Mouse (Mus musculus) T-cell, adult 2 months (primary cell): Measurements from ENCODE around the gene Gm21987.

ENCODE experiments used
- DNase-seq: peaks from one replicate; pipeline ENCODE4 v3.0.0; 2022; ENCODE audit warnings: low spot score

Gene Gm21987

GRCm38 (mm10) chr16:38349881-38350280 is 3.0 kb downstream of the Gm21987 start:
- no peak for DNase-seq

DNA sequence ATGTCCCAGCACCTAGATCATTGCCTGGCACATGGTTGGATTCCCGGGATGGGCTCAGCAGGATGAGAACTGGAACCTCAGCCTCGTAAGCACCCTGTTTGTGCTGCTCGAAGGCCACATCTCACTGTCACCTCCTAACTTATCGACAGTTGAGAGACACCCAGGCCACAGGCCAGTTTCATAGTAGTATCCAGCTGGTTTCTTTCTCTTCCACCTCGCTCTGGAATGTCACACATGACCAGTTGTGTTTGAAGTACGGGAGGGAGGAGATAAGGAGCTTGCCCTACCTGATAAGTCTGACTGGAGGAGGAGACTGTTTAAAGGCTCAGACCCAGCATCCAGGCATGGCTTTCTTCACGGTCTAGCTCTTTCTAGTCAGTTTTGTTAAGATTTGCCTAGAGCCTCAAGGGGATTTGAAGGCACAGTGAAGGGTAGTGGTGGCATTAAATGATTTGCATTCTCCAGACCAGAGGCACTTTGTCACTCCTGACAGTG is 3.6 kb downstream of the Gm21987 start:
- no peak for DNase-seq

- no peak for DNase-seq
Observed at GRCm38 (mm10) chr16:38350939-38351338, 4.1 kb downstream of the Gm21987 start.

GRCm38 (mm10) chr16:38352031-38352430 is 5.2 kb downstream of the Gm21987 start:
- DNase-seq: no peak

DNA sequence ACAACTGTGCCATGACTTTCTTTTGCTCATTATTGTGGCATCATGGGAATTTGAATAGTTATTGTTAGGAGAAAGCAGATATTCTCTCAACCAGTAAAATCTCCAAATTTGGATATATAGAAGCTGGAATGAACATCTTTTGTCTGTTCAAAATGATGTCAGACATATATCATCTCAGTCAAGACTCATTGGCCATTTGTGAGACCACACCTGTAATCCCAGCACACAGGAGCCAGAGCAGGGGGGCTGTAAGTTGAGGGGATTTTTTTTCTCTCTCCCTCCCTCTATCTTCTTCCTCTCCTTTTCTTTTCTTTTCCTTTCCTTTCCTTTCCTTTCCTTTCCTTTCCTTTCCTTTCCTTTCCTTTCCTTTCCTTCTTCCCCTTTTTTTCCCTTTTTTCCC is 6.0 kb downstream of the Gm21987 start:
- no peak for DNase-seq

- no peak for DNase-seq
Observed at GRCm38 (mm10) chr16:38353642-38354041, 6.8 kb downstream of the Gm21987 start.

GRCm38 (mm10) chr16:38354185-38354913 is 7.5 kb downstream of the Gm21987 start:
- no peak for DNase-seq

DNA sequence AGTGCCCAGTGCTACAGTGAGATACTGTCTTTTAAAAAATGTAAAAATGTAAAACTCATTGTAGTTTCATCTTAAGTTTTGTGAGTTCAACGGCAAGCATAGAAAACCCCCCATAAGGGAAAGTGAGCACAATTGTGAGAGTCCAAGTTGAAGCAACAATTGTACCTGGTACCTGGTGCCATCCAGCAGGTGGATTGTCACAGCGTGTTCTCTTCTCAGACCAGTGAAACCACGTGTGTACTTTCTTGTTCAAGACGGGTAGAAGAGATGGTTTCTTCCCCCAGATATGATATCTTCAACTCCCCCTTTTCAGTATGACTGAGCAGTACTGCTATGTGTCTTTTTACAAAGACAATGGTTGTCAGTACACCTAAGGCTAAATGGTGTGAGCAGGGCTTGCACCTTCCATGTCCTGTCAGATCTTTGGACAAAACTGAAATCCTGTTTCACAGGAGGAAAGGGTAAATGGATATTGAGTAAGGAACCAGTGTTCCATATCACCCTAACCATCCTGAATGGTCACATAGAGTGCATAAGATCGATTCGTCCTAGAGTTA is 11.5 kb downstream of the Gm21987 start:
- DNase-seq: no peak

DNA sequence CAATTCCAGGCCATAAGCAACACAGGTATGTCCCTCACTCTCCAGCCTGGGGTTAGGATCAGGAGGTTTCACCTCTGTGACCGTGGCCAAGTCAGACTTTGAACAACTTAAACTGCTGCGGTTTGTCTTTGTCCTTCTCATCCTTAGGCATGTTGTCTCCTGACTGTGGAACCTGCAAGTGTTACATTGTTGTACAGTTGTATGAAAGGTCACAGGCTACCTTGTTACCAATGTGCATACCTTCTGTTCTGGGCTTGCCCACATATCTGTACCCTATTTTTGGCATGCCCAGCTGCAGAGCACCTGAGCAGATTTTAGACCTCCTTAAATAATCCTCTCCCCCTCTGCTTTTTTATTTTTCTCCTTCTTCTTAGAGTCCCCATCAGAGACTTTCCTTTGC is 12.4 kb downstream of the Gm21987 start:
- DNase-seq: no peak

DNA sequence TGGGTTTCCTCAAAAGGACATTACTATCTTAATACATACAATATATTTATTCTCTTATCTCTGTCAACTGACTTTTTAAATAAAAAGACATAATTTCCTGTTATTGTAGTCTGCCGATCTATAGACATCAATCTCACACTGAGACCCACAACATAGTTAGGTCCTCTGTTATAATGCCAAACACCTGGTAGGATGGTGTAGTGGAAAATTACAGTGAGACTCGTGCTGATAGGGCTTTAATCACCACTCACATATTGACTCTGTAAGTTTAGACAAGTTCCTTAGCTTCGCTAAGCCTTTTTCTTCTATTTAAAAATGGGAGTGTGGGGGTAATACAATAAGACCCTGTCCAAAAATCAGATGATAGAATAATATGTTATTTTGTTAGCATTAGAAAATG is 13.0 kb downstream of the Gm21987 start:
- no peak for DNase-seq

DNA sequence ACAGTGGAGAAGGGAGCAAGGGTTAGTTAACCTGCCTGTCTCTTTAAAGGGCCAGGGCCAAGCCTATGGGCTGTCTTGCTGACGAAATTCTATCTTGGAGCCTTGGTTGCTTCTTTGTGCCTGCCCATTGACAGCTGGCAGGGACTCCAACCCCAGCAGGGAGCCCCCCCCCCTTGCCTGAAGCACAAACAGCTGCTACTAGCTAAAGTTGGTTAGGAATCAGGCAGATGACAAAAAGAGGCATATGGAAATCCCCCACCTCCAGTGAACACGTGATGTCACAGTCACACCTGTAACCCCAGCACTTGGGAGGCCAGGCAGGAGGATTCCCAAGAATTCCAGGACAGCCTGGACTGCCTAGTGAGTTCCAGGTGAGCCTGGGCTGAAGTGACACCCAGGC is 13.5 kb downstream of the Gm21987 start:
- no peak for DNase-seq

DNA sequence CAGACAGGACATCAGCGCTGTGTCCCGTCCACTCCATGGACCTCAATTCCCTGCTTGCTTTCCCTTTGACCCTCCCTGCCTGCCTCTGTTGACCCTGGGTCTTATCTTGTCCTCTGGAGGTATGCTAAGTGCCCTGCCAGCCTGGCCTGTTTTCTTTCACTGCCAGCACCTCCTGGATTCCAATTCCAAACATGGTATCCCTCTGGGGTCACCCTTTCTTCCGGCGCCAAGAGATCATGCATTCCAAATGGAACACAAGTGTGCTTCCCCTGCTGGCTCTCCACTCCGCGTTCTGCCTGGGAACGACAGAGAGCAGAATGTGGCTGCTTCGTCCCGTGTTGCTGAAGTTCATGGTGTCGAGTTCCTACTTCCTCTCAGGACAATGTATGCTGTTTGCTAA is 15.1 kb downstream of the Gm21987 start, which contains the start of gene Popdc2:
Gene Popdc2 (plus strand): TSS at position 277 of the 400 bp plus-strand sequence.
- no peak for DNase-seq

DNA sequence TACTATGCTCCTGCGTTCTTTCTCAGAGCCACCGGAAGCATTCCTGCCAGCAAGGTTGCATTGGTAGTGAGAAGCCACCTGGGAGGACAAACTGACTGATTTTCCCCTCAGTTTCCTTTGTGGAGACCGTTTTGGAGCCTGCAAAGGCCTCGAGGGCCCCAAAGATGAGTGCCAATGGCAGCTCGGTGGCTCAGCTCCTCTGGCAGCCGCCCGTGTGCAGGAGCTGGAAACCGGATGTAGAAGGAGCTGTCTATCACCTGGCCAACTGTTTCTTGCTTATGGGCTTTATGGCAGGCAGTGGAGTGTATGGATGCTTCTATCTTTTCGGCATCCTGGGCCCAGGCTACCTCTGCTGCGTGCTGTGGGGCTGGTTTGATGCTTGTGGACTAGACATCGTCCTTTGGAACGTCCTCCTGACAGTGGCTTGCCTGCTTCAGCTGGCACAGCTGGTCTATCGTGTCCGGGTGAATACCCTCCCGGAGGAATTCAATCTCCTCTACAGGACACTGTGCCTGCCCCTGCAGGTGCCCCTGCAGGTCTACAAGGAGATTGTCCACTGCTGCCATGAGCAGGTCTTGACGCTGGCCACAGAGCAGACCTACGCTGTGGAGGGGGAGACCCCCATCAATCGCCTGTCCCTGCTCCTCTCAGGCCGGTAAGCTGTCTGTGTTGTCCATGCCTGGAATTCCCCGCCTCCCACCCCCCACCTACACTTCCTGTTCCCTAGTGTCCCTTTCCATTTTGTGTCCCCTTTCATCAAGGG is 15.8 kb downstream of the Gm21987 start:
- no peak for DNase-seq

- DNase-seq: no peak
Observed at GRCm38 (mm10) chr16:38363256-38363595, 16.4 kb downstream of the Gm21987 start.

DNA sequence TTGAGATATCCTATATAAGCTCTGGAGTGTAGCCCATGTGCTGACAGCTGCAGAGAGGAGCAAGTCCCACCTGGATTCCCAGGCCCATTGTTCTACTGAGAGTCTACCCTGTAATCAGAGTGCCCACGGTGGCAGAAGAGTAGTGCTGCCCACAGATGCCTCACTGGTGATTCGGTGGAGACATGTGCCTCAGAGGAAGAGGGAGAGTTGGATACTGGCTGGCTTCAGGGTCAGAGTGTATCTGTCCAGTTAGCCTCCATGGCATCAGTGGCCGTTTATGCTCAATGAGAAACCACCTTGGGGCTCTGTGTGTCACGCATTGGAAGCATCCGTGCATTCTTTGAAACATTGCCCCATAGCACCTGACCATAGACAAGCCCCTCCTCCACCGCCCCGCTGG is 16.8 kb downstream of the Gm21987 start:
- no peak for DNase-seq

- DNase-seq: no peak
Observed at GRCm38 (mm10) chr16:38365390-38365789, 18.6 kb downstream of the Gm21987 start.

DNA sequence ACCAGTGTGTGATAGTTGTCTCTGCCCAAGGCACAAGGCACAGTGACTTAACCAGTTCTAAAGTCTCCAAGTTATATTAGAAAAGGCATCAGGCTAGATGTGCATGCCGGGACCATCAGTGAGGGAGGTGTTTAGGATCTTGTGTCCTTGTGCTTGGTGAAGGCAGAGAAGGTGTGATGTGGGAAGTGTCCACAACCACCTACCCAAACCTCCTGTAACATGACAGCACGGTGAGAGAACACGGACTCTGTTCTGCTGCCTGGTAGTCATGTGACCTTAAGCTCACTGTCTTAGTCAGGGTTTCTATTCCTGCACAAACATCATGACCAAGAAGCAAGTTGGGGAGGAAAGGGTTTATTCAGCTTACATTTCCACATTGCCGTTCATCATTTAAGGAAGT is 19.4 kb downstream of the Gm21987 start:
- DNase-seq: no peak

GRCm38 (mm10) chr16:38368336-38368735 is 21.5 kb downstream of the Gm21987 start:
- DNase-seq: no peak

- DNase-seq: no peak
Observed at GRCm38 (mm10) chr16:38369000-38369399, 22.2 kb downstream of the Gm21987 start.

DNA sequence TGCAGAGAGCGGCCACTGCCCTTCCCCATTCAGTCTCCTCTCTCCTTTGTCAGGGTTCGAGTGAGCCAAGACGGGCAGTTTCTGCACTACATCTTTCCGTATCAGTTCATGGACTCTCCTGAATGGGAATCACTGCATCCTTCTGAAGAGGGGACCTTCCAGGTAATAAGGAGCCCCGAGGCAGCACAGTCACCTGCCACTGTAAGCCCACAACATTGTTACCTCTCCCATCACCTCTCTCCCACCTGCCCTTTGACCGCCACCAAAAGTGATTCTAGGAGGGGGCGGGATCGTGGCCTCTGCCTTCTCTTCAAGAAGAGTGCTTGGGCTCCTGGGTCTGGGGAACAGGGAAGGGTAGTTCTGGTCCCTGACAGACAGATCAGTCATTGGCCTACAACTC is 22.6 kb downstream of the Gm21987 start:
- no peak for DNase-seq

- DNase-seq: no peak
Observed at GRCm38 (mm10) chr16:38369992-38370484, 23.2 kb downstream of the Gm21987 start.

DNA sequence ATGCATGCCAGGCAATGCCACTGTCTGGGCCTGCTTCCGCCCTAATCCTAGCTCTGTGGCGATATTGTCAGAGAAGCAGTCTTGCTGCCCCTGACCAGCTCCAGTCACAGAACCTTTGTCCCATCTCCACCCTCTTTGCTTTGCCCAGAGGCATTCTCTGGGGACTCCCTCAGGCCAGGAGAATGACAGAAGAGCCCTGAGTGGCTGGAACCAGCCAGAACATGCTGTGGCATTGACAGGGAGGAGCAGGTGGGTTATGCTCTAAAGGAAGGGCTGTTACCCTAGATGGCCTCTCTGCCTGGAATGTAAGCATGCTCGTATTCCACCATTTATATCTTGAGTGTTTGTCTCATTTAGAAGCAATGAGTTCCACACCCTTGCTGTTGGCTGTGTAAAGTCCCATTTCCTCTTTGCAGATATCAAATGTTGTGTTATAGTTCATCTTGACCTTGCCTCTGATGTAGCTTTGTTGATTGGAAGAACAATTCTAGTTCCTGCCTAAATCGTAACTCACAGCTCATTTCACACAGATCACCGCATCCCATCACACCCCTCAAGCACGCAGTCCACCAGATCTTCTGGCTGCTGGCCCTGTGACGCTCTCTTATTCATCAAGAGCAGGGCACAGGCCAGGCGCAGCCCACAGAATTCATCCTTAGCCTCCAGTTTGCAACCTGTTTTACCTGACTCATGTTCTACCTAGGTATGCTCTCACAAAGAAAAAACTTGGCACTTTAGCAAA is 24.0 kb downstream of the Gm21987 start:
- DNase-seq: no peak
